Mouse (Mus musculus): ENCODE measurements around the gene Pcdh17.

Pcdh17 gene

DNA sequence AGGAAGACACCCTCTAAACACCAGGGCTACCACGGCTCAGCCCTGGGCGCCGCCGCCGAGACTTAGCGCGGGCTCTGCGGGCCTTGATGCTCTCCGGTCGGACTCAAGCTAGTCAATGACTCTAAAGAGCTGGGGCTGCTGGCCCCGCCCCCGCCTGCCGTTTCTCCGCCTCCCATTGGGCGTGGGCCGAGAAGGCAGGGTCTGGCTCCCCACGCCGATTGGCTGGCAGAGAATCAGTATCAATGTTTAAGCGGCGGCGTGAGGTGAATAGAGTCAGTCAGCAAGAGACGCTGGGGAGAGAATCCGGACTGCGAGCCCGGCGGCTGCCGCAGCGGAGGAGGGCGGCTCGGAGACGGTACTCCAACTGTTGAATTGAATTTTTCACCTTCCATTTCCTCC, at the start of gene Pcdh17:
Gene Pcdh17, plus strand, starts transcription at position 276 of the 399 bp plus-strand sequence.
- DNase-seq (ENCODE audit: low spot score), result peak; percentile 93

DNA sequence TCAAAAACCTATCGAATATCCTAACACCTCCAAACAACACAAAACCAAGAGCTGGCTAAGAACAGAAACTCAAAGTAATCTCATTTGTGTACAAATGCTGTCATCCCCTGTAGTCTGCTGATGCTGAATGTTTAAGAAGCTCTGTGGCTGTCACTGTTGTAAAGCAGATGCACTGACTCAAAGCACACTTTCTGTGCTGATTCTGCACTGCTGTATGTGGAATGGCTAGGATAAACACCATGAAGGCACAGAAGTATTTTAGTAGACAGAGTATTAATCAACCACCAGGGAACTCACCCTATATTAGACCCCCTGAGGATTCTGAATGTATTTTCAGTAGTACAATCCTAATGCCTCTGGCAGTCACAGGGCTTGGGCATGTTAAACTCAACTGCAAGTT, 46.2 kb upstream of the Pcdh17 start:
- no peak for DNase-seq (ENCODE audit: low spot score)

DNA sequence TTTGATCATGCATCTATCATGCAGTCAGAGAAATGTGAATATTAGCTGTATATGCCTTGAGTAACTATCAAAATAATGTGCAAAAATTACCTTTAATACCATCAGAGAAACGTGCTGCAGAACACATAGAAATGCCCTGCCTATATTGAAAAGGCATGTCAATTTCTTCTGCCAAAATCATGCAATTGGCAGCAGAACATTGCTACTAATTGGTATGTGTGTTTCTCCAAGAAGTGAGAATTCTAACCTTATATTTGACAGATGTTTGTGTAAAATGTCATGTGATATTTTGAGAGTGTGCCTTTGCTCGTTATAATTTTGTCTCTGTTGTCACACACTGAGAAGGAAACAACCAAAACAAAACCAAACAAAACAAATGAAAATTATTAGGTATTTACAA, 18.6 kb upstream of the Pcdh17 start:
- no peak for DNase-seq (ENCODE audit: low spot score)

DNA sequence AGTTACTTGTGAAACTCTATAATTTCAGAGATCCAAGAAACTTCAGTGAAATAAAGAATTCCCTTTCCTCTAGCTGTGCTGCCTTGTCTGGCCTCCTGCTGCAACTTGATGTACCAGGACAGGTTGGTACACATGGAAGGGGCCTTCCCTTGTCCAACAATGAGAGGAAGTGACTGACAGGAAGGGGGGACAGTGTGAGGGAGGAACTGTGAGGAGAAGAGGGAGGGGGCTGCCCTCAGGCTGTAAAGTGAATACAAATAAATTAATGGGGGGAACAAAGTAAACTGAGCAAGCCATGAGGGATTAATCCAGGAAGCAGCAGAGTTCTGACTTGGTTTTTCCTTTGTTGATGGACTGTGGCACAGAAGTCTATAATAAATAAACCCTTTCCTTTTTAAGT, 16.7 kb upstream of the Pcdh17 start:
- DNase-seq (ENCODE audit: low spot score), result no peak

DNA sequence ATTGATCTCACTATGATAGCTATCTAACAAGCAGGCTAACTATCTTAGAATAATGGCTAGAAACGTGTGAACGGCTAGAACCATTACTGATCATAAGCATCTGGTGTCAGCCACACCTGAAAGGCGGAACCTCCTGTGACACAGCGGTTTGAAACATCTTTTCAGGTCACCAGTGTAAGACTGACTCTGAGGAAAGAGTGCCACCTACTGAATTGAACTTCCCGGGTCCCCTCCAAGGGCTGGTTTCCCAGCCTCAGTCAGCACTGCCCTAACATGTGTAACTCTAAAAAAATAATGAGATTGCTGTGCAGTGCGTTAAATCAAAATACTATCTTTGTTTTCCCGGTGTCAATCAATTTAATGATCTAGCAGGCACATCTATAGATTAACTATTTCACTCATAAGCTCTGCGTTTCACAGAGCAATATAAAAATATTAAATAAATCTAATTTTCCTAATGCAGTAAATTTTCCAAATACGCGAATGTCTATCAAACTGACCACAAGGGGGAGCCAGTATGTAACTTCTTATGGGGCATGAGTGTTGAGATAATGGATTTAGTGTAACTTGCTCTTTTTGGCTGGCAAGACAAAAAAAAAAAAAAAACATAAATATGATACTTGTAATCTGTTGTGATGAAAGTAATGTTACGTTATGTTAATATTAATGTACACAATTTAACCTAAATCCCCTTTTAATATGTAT, 5.1 kb upstream of the Pcdh17 start:
- no peak for DNase-seq (ENCODE audit: low spot score)

DNA sequence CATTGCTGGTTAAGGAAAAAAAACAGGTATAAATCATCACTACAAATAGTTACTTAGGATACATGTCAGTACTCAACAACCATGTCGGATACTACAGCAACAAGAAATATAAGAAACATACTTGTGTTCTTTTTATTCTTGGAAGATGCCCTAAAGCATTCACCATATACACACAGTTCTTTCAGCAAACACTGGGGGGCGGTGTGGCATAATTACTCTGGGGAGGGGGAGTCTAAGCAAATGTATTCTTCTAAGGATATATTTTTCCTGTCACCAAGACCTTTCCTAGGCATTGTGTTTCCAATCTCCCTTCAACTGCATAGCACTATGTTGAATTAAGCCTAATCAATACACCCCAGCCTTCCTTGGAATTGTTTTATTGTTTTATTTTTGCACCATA, 2.5 kb upstream of the Pcdh17 start:
- peak; percentile 42 for DNase-seq (ENCODE audit: low spot score)

DNA sequence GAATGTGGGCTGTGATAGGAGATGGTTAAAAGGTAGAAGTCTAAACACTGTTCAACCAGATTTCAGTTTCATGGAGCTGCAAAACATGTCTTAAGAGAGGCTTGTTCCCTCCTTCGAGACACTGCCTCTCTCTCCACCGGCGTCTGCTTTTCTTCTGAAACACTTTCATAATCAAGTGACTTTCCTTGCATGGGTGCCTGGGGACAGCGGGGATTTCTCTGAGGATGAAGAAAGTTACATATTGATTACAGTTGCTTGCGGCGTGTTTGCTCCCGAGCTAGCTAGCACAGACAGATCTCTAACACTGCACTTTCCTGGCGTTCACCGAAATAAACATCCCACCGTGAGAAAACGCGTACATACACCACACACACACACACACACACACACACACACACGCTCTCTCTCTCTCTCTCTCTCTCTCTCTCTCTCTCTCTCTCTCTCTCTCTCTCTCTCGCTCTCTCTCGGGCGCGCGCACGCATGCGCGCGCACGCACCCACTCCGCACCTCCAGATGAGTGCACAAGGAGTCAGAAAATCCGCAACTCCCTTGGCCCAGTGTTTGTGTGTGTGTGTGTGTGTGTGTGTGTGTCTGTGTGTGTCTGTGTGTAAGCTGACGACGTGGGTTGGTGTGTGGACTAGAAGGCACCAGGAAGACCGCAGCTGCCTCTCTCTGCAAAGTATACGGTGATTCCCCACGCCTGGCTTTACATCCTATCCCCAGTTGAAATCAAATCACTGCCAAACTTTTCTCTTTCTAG, 655 bp upstream of the Pcdh17 start:
- DNase-seq (ENCODE audit: low spot score), result peak; percentile 39

DNA sequence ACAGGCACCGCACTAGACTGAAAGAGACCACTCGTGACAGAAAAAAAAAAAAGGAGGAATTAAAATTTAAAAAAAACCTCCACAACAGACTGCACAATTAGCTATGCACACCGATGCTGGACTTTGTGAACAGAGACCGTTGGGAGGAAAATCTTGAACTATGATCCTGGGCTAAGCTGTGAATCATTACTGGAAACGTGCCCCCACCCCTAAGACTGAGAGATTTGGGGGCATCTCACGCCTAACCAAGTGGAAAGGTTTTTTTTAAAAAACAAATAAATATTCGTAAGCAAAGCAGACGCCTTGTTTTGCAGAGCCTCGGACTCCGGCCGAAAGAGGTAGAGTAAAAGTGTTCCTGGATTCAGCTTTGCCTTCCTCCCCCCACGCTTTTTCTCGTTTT, 398 bp downstream of the Pcdh17 start:
- DNase-seq (ENCODE audit: low spot score), result no peak

DNA sequence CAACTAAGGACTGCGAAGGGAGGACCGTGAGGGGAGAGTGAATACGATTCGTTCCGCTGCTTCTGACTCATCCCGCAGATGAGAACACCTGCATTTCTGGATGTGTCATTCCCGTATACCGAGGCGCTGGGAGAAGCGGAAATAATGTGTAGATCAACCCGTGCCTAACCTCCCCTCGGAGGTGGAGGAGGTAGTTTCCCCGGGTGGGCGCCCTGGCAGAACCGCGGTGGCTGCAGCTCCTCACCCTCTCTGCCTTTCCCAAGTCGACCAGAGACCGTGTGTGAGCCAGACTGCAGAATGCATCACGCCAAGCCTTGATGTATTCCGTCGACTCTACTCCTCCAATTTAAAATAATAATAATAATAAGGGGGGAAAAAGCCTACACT, 906 bp downstream of the Pcdh17 start:
- DNase-seq (ENCODE audit: low spot score), result peak; percentile 38

DNA sequence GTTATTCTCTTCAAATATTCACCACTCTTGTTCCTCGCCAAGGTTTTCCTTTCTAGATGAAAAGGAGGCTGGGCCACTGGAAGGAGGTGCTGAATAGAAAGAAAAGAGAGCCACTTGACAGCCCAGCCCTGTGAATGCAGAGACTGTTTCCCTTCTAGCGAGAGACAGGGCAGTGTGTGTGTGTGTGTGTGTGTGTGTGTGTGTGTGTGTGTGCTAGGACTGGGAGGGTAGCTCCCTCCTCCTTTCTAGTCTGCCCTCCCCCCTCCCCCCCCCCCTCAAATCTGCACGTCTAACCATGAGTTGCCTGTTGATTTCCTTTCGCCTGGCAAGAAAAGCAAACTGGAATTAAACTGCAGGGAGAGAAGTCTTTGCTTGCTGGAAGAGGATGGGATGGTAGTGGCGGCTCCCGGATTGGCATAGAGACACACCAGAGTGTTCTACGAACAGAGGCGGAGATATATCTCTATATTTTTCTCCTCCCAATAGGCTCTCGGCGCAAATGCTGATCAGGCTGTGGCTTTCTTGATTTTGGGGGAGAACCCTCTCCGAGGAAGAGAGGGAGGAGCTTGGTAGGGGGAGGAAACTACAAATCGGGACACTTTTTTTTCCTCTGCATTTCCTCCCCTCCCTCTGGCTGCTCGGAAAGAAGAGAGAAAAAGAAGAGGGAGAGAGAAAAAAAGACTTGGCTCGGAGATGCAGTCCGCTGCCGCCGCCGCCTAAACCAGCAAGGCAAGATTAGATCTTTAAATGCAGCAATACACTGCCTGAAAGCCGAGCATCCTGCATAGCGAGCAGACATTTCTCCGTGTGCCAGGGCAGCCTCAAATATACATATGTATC, 1.5 kb downstream of the Pcdh17 start:
- no peak for DNase-seq (ENCODE audit: low spot score)

DNA sequence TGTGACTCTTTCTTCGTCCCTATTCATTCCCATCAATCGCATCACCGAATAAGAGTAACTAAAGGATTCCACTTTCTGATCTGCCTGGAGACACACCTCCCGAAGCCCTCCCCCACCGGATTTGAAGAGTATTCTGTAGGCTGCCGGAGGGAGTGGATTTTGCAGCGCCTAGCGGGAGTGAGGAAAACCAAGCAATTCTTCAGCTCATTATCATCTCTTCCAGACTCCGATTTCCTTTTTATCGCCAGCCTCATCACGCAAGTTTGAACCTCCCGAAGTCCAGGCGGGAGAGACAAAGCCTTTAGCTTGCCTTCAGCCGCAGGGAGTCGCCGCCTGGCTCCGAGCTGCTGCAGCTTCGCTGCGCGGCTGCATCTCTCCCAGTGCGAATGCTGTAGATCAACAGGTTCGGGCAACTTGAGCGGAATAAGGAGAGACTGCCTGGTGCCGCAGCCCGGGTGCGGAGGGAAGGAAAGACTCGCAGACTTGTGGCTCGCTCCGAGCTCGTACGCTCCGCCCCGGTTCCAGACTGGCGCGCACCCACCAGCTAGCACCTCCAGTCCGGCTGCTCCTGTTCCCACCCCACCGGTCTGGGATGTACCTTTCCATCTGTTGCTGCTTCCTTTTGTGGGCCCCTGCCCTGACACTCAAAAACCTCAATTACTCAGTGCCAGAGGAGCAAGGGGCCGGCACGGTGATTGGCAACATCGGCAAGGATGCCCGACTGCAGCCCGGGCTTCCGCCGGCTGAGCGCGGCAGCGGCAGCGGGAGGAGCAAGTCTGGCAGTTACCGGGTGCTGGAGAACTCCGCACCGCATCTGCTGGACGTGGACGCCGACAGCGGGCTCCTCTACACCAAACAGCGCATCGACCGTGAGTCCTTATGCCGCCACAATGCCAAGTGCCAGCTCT, 2.4 kb downstream of the Pcdh17 start:
- DNase-seq (ENCODE audit: low spot score), result peak; percentile 45

DNA sequence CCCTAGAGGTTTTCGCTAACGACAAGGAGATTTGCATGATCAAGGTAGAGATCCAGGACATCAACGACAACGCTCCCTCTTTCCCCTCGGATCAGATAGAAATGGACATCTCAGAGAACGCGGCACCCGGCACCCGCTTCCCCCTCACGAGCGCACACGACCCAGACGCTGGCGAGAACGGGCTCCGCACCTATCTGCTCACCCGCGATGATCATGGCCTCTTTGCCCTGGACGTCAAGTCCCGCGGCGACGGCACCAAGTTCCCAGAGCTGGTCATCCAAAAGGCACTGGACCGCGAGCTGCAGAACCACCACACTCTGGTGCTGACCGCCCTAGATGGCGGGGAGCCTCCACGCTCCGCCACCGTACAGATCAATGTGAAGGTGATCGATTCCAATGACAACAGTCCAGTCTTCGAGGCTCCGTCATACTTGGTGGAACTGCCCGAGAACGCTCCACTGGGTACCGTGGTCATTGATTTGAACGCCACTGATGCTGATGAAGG, 3.1 kb downstream of the Pcdh17 start:
- DNase-seq (ENCODE audit: low spot score), result peak; percentile 40

DNA sequence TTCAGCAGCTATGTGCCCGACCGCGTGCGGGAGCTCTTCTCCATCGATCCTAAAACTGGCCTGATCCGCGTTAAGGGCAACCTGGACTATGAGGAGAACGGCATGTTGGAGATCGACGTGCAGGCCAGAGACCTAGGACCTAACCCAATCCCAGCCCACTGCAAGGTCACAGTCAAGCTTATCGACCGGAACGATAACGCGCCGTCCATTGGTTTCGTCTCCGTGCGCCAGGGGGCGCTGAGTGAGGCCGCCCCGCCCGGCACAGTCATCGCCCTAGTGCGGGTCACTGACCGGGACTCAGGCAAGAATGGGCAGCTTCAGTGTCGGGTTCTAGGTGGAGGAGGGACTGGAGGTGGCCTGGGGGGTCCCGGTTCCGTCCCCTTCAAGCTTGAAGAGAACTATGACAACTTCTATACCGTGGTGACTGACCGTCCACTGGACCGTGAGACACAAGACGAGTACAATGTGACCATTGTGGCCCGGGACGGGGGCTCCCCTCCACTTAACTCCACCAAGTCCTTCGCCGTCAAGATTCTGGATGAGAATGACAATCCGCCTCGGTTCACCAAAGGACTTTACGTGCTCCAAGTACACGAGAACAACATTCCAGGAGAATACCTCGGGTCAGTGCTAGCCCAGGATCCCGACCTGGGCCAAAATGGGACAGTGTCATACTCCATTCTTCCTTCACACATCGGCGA, 3.7 kb downstream of the Pcdh17 start:
- DNase-seq (ENCODE audit: low spot score), result peak; percentile 52

DNA sequence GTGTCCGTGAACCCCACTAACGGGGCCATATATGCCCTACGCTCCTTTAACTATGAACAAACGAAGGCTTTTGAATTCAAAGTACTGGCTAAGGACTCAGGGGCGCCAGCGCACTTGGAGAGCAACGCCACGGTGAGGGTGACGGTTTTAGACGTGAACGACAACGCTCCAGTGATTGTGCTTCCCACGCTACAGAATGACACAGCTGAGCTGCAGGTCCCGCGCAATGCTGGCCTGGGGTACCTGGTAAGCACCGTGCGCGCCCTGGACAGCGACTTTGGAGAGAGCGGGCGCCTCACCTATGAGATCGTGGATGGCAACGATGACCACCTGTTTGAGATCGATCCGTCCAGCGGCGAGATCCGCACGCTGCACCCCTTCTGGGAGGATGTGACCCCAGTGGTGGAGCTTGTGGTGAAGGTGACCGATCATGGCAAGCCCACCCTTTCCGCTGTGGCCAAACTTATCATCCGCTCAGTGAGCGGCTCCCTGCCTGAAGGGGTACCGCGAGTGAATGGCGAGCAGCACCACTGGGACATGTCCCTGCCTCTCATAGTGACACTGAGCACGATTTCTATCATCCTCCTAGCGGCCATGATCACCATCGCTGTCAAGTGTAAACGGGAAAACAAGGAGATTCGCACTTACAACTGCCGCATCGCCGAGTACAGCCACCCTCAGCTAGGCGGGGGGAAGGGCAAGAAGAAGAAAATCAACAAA, 4.5 kb downstream of the Pcdh17 start:
- DNase-seq (ENCODE audit: low spot score), result peak; percentile 36

DNA sequence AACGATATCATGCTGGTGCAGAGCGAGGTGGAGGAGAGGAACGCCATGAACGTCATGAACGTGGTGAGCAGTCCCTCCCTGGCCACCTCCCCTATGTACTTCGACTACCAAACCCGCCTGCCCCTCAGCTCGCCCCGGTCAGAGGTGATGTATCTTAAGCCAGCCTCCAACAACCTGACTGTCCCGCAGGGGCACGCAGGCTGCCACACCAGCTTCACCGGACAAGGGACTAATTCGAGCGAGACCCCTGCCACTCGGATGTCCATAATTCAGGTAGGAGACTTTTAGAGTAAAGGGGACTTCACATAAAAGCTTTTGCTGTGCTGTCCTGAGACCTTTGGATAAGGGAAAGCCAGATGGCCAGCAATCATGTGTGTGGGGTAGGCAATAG, 5.0 kb downstream of the Pcdh17 start:
- DNase-seq (ENCODE audit: low spot score), result peak; percentile 37

DNA sequence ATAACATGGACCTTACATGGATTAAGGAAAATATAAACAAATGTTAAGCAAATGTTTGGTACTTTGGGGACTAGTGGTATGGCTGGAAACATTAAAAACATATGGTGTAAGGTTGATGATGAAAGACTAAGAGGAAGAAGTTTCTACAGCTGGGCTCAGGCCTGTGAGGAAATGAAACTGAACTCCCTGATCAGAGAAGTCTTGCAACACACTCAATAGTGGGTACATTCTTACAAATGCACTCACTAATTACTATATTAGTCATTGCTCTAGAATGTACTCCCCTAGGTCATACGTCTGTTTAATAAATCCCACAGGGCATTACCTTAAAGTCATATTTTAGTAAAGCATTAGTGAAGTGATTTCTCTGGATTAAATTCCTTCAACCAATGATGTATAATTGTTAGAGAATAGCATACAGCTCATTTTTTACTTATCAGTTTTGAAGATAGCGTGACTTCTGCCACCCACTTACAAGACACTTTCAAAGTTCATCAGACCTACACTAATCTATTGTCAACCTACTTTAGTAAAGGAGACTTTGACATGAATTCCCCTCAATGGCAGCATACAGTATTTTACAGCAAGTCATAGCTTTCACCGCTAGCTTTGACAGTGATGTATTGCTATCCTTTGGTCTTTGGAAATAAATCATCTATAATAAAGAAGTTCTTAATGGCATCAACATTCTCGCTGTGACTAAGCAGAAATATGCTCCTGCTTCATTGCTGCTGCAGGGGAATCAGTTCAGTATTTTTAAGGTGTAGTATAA, 10.9 kb downstream of the Pcdh17 start:
- DNase-seq (ENCODE audit: low spot score), result no peak

DNA sequence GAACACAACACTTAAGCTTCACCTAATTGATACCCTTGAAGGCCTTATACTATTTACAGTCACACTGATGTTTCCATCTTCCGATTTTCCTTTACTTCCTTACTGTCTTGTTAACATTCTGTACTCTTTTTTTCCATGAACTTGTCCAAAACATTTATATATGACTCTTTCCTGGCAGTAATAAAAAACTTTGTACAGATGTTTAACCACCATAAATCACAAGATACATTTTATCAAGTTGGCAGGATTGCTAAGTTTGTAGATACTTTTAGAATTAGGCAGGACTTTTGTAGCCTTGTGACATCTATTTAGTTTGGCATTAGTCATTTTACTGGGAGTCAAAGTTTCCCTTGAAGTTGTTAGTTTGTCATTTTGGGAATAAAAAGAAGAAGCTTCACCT, 32.1 kb downstream of the Pcdh17 start:
- no peak for DNase-seq (ENCODE audit: low spot score)

DNA sequence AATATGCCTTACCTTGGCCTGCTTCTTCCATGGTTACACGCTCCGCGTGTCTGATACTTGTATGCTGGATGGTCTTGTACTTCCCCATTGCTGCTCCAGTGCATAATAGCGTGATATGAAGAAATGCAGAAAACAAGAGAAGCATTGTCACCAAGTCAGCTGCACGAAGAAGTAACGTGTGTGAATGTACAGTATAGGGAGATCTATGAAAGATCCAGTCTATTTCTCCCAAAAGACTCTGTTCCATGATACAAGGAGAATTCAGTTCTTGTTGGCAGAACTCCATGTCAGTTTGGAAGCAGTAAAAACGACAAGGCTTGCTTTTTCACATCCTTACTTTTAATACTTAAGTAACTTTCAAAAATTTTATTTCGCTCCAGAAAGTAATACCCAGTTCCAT, 33.0 kb downstream of the Pcdh17 start:
- no peak for DNase-seq (ENCODE audit: low spot score)

DNA sequence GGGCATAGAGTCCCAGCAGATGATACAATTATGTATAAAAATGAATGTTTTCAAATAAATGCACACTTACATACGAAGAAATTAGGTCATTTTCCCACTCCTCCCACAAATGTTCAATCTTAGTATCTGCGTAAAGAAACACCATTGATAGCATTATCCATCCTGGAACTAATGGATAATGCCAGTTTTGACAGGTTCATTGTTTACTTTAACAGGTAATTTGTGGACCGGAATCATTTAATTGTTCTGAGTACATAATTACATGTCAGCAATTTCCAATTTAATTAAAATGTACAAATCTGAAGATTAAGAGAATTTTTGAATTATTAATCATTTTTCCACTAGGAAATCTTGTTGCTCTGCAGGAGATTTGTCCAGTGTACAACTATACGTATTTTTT, 33.5 kb downstream of the Pcdh17 start:
- no peak for DNase-seq (ENCODE audit: low spot score)

DNA sequence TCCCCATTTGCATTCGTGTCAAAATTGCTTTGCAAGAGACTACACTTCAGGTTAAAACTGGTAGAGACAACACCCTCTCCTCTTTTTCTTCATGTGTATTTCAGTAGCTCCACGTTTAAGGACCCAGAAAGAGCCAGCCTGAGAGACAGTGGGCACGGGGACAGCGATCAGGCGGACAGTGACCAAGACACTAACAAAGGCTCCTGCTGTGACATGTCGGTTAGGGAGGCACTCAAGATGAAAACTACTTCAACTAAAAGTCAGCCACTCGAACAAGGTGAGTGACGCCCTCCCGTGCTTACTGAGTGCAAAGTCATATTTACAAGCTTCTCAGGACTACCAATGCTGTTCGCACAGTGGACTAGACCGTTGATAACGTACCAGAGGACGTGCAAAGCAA, 34.0 kb downstream of the Pcdh17 start:
- no peak for DNase-seq (ENCODE audit: low spot score)

Data from testis, postnatal 10 days (tissue).